ENCODE assay signal across 29 mouse cellular contexts in genomic region chr12:73405583-73405982, GRCm38 (mm10).
DNase-seq lines count a peak whose midpoint lies in the region; ATAC-seq and TF ChIP-seq lines count a peak whose summit lies in the region.
"Had no signal": no experiment of that assay in that cellular context is flagged by ENCODE, and none has a peak within 500 bp of the region (broad histone marks: within the 10 kb centered on the region; RNA-seq: fewer than 3 reads in every experiment).

No protein-coding gene starts in this region.

- no peak for TF ChIP-seq POLR2A in CH12.LX (IDR thresholded peaks at IDR 0.05; ENCODE audit: low read depth, low read length)

- H3K9me3 ChIP-seq in heart, embryonic 10.5 days = no peaks in the 10 kb centered on the region
- no peaks in the 10 kb centered on the region for H3K9me3 ChIP-seq in CH12.LX (replicated peaks; ENCODE audit: low read length)
- H3K9me3 ChIP-seq in liver, postnatal 0 days (ENCODE audit: low read length) = no peaks in the 10 kb centered on the region
- H3K9me3 ChIP-seq: embryonic facial prominence, embryonic 10.5 days; embryonic facial prominence, embryonic 15.5 days; G1E; heart, embryonic 12.5 days; hindbrain, embryonic 12.5 days; limb, embryonic 15.5 days; liver, embryonic 13.5 days; neural tube, embryonic 15.5 days had no signal

- H3K79me2 ChIP-seq in CH12.LX (replicated peaks; ENCODE audit: control insufficient read depth, extremely low read depth, insufficient read depth, poor library complexity, severe bottlenecking) = no peaks in the 10 kb centered on the region

- H3K36me3 ChIP-seq in heart, embryonic 10.5 days = no peaks in the 10 kb centered on the region
- H3K36me3 ChIP-seq in CH12.LX (replicated peaks in 1 of 2; ENCODE audit: control insufficient read depth in 1 of 2, insufficient read depth in 1 of 2, low read length in 1 of 2) = no peaks in the 10 kb centered on the region
- no peaks in the 10 kb centered on the region for H3K36me3 ChIP-seq in liver, postnatal 0 days (replicated peaks; ENCODE audit: insufficient read depth, low read length)
- H3K36me3 ChIP-seq: embryonic facial prominence, embryonic 10.5 days; embryonic facial prominence, embryonic 15.5 days; G1E; heart, embryonic 12.5 days; hindbrain, embryonic 12.5 days; limb, embryonic 15.5 days; liver, embryonic 13.5 days; neural tube, embryonic 15.5 days had no signal

- 88% methylated on average over 9 of the region's 9 CpGs for WGBS in heart, embryonic 10.5 days
- 80% methylated on average over 9 of the region's 9 CpGs for WGBS in liver, postnatal 0 days (ENCODE audit: insufficient replicate concordance)

- TF ChIP-seq RAD21 in CH12.LX (IDR thresholded peaks at IDR 0.05; ENCODE audit: low read depth, low read length) = no peak

- no peak overlapping the region for H3K9ac ChIP-seq in CH12.LX (ENCODE audit: insufficient read depth, low read depth)
- H3K9ac ChIP-seq in liver, postnatal 0 days (replicated peaks) = no peak overlapping the region
- H3K9ac ChIP-seq: embryonic facial prominence, embryonic 15.5 days; forebrain, postnatal 0 days; heart, embryonic 12.5 days; hindbrain, embryonic 12.5 days; limb, embryonic 15.5 days; liver, embryonic 13.5 days; neural tube, embryonic 15.5 days had no signal

- TF ChIP-seq EP300 in CH12.LX (IDR thresholded peaks at IDR 0.05; ENCODE audit: low read length) = no peak
- TF ChIP-seq EP300 in liver, postnatal 0 days (IDR thresholded peaks at IDR 0.05; ENCODE audit: low read depth) = no peak

- dilution Hi-C loops in CH12.LX (cut with MboI; ENCODE audit: extremely low pct_ligation_motif_present, extremely low pct_unique_long_range_greater_than_20kb, low sequenced_read_pairs) = no loop called here

- H3K4me2 ChIP-seq in CH12.LX (ENCODE audit: insufficient read depth, low read depth, poor library complexity, severe bottlenecking) = no peak overlapping the region
- no peak overlapping the region for H3K4me2 ChIP-seq in liver, postnatal 0 days (ENCODE audit: low read depth, low read length)
- H3K4me2 ChIP-seq: embryonic facial prominence, embryonic 15.5 days; heart, embryonic 12.5 days; hindbrain, embryonic 12.5 days; limb, embryonic 15.5 days; liver, embryonic 13.5 days; neural tube, embryonic 15.5 days had no signal

- H3K4me3 ChIP-seq in heart, embryonic 10.5 days = no peak overlapping the region
- H3K4me3 ChIP-seq in CH12.LX (replicated peaks in 1 of 3; ENCODE audit: low read depth in 2 of 3, low read length in 2 of 3, poor library complexity in 1 of 3) = no peak overlapping the region
- no peak overlapping the region for H3K4me3 ChIP-seq in liver, postnatal 0 days (ENCODE audit: low read depth, low read length)
- H3K4me3 ChIP-seq: embryonic facial prominence, embryonic 10.5 days; embryonic facial prominence, embryonic 15.5 days; heart, embryonic 12.5 days; hindbrain, embryonic 12.5 days; limb, embryonic 15.5 days; liver, embryonic 13.5 days; neural tube, embryonic 15.5 days had no signal

- DNase-seq in heart, embryonic 10.5 days (ENCODE audit: low spot score) = no peak
- DNase-seq in heart, postnatal 36 days = no peak
- DNase-seq in kidney, postnatal 10 days = peak; percentile 6
- no peak for DNase-seq in kidney, adult 11 months
- peak; percentile 19 for DNase-seq in A20 (ENCODE audit: low read depth, low spot score)
- DNase-seq in CH12.LX (ENCODE audit: extremely low read depth) = no peak
- no peak for DNase-seq in liver, postnatal 0 days
- DNase-seq: adrenal gland, adult 8-10 months; cerebellum, adult 2 months; forebrain, postnatal 0 days; gastrocnemius, postnatal 14 days; kidney, adult 9 months; layer of hippocampus, postnatal 36 days; left cerebral cortex, postnatal 4 days; liver, embryonic 13.5 days; lung, adult 2 months; lung, postnatal 10 days; midbrain, embryonic 14.5 days; retina, postnatal 1 day; right cerebral cortex, postnatal 14 days had no signal

- in situ Hi-C loops in CH12.LX (cut with MboI; ENCODE audit: low pct_ligation_motif_present, low pct_unique_long_range_greater_than_20kb, low sequenced_read_pairs) = no loop called here

- no peak for TF ChIP-seq CTCF in CH12.LX (conservative IDR thresholded peaks at IDR 0.05 in 1 of 2, IDR thresholded peaks at IDR 0.05 in 1 of 2; ENCODE audit: low read depth in 2 of 2, low read length in 2 of 2)
- no peak for TF ChIP-seq CTCF in liver, postnatal 0 days (IDR thresholded peaks at IDR 0.05; ENCODE audit: low read depth)

- intact Hi-C loops in heart, postnatal 36 days (cut with DNase I) = loop anchor here (5.0 kb wide), 1 partner anchor 198 kb away; no protein-coding TSS in a partner anchor

- 0 out of 2 replicates have a peak overlapping the region, but pooled peaks have one; percentile 11 for H3K27ac ChIP-seq in heart, embryonic 10.5 days
- no peak overlapping the region for H3K27ac ChIP-seq in CH12.LX (ENCODE audit: insufficient read depth, low read depth)
- H3K27ac ChIP-seq in liver, postnatal 0 days (ENCODE audit: low read depth) = no peak overlapping the region
- H3K27ac ChIP-seq: embryonic facial prominence, embryonic 10.5 days; embryonic facial prominence, embryonic 15.5 days; hindbrain, embryonic 12.5 days; limb, embryonic 15.5 days; liver, embryonic 13.5 days; macrophage; neural tube, embryonic 15.5 days had no signal

- no peak for ATAC-seq in liver, postnatal 0 days
- ATAC-seq: forebrain, postnatal 0 days; intestine, embryonic 16.5 days had no signal

- peaks cover 46% of the 10 kb centered on the region for H3K4me1 ChIP-seq in heart, embryonic 10.5 days
- H3K4me1 ChIP-seq in CH12.LX (ENCODE audit: control insufficient read depth in 1 of 2, insufficient read depth in 2 of 2) = peaks cover 0 to 22% of the 10 kb centered on the region in 2 experiments; a peak in 2 of 4 replicates
- no peaks in the 10 kb centered on the region for H3K4me1 ChIP-seq in liver, postnatal 0 days (ENCODE audit: insufficient read depth)
- H3K4me1 ChIP-seq: liver, embryonic 13.5 days had no signal

- no peaks in the 10 kb centered on the region for H3K27me3 ChIP-seq in heart, embryonic 10.5 days (ENCODE audit: insufficient read depth, poor library complexity, severe bottlenecking)
- no peaks in the 10 kb centered on the region for H3K27me3 ChIP-seq in CH12.LX (replicated peaks)
- H3K27me3 ChIP-seq in liver, postnatal 0 days (ENCODE audit: insufficient read depth, low read length) = no peaks in the 10 kb centered on the region
- H3K27me3 ChIP-seq: embryonic facial prominence, embryonic 15.5 days; heart, embryonic 12.5 days; hindbrain, embryonic 12.5 days; liver, embryonic 13.5 days; neural tube, embryonic 15.5 days had no signal

TF ChIP-seq in CH12.LX, 34 proteins besides CTCF, POLR2A, EP300 and RAD21:
- TF ChIP-seq ETS1 (conservative IDR thresholded peaks at IDR 0.05; ENCODE audit: low read depth, low read length) = no peak
- TF ChIP-seq BHLHE40 (IDR thresholded peaks at IDR 0.05; ENCODE audit: low read depth, low read length) = peak; percentile 40
- TF ChIP-seq USF1 (IDR thresholded peaks at IDR 0.05; ENCODE audit: low read depth, low read length) = no peak
- TF ChIP-seq ZMIZ1 (IDR thresholded peaks at IDR 0.05; ENCODE audit: low read depth, low read length) = no peak

Comparison
In these comparisons a context has a peak if more than half of its experiments do, and no peak if none do; other contexts are left out.
1. DNase-seq: peak in kidney, postnatal 10 days (single experiment) and A20 (single experiment); none in heart, embryonic 10.5 days (single experiment), heart, postnatal 36 days (0 of 2), kidney, adult 11 months (single experiment), CH12.LX (single experiment) and liver, postnatal 0 days (single experiment).